Mouse (Mus musculus): ENCODE measurements around the gene Phrf1.
A peak's percentile ranks its signal among the peaks of the same experiment; 100 is the strongest.

- peak; percentile 41 for TF ChIP-seq POLR2A (IDR thresholded peaks at IDR 0.05; ENCODE audit: insufficient read length, low read depth)
- no peak for TF ChIP-seq MAX (IDR thresholded peaks at IDR 0.05; ENCODE audit: low read depth)
- peak; percentile 55 for TF ChIP-seq POLR2AphosphoS2 (IDR thresholded peaks at IDR 0.05; ENCODE audit: insufficient read length, low read depth)
- TF ChIP-seq TCF3 (IDR thresholded peaks at IDR 0.05; ENCODE audit: insufficient read length, low read depth): no peak
- no peak for TF ChIP-seq USF1 (IDR thresholded peaks at IDR 0.05; ENCODE audit: low read depth)
These were observed 7.1 kb upstream of the Phrf1 start for GRCm38 (mm10) chr7:141221249-141222125.

Data from myocyte (in vitro differentiated cells).